Mouse (Mus musculus) limb, embryonic 12.5 days (tissue): ENCODE results near the gene OR5BS1P. TPM values are rescaled to one million over a fixed set of nuclear protein-coding genes. Genes with fewer than 3 reads are reported as not detected.
A peak's percentile ranks its signal among the peaks of the same experiment; 100 is the strongest.
"Not testable (repeated sequence)": the region's sequence is repeated elsewhere in the genome, so short reads cannot be mapped to it uniquely, and the experiment has no call there.

Source experiments
- ATAC-seq: fragments of 200-750 bp; cut with Nextera tagmentation; 2 replicates; pipeline ENCODE4 v1.8.0; 2017; ENCODE audit warnings: low read depth, moderate TSS enrichment; ENCODE audit not compliant: insufficient number of reproducible peaks, insufficient read depth, low FRiP score, low TSS enrichment
- H3K27ac ChIP-seq: fragments of 300-500 bp; sonication (generic); 2 replicates; pipeline ENCODE4 v1.5.1; 2016; ENCODE audit warnings: mild to moderate bottlenecking, moderate library complexity
- H3K27me3 ChIP-seq: fragments of 300-500 bp; sonication (generic); 2 replicates; pipeline ENCODE4 v1.6.1; 2016; ENCODE audit warnings: mild to moderate bottlenecking, moderate library complexity
- H3K36me3 ChIP-seq: fragments of 300-500 bp; sonication (generic); 2 replicates; pipeline ENCODE4 v1.6.1; 2016; ENCODE audit warnings: mild to moderate bottlenecking, moderate library complexity
- H3K4me1 ChIP-seq: fragments of 300-500 bp; sonication (generic); replicated peaks from 2 replicates; pipeline ENCODE4 v1.6.1; 2016
- H3K4me2 ChIP-seq: fragments of 300-500 bp; sonication (generic); 2 replicates; pipeline ENCODE4 v1.6.1; 2016; ENCODE audit warnings: mild to moderate bottlenecking, moderate library complexity
- H3K4me3 ChIP-seq: fragments of 300-500 bp; sonication (generic); replicated peaks from 2 replicates; pipeline ENCODE4 v1.5.1; 2016; ENCODE audit warnings: mild to moderate bottlenecking
- H3K9ac ChIP-seq: fragments of 300-500 bp; sonication (generic); replicated peaks from 2 replicates; pipeline ENCODE4 v1.6.1; 2016; ENCODE audit warnings: mild to moderate bottlenecking, moderate library complexity
- H3K9me3 ChIP-seq: fragments of 300-500 bp; sonication (generic); 2 replicates; pipeline ENCODE4 v1.6.1; 2016; ENCODE audit warnings: mild to moderate bottlenecking, moderate library complexity
- WGBS: fragments of 180-500 bp; shearing (Covaris S2); methylation state at CpG from one replicate; pipeline ENCODE4 v1.1.7; 2016; 5-methylcytosine and 5-hydroxymethylcytosine counted together
- polyA plus RNA-seq: library from polyadenylated mRNA; unstranded; fragments of >200 nt; fragmentation: Nextera tagmentation; extraction: Ambion mirVana; gene quantifications from 2 replicates; pipeline ENCODE4 v1.2.1, GENCODE M21; 2016

The OR5BS1P gene
- polyA plus RNA-seq, 1 experiment from 2014 or later: not detected

- Histone ChIP-seq H3K9me3 (no peaks in the 10 kb centered on the region), H3K27ac (no peak overlapping the region), H3K36me3 (no peaks in the 10 kb centered on the region), H3K9ac (no peak overlapping the region), H3K4me3 (no peak overlapping the region), H3K4me1 (peaks cover 7% of the 10 kb centered on the region), H3K4me2 (no peak overlapping the region), H3K27me3 (peaks cover 6% of the 10 kb centered on the region; the same call in 1 of the 2 replicates)
- ATAC-seq: no peak
- WGBS: 87% methylated on average over 6 of the region's 6 CpGs
Measured at GRCm38 (mm10) chr15:98507321-98507720, 37.6 kb downstream of the OR5BS1P start.

- no peaks in the 10 kb centered on the region for H3K9me3 ChIP-seq
- peaks cover 6% of the 10 kb centered on the region; the same call in 1 of the 2 replicates for H3K27me3 ChIP-seq
- 50% methylated on average over 2 of the region's 2 CpGs for WGBS
- no peak overlapping the region for H3K4me3 ChIP-seq
- no peak for ATAC-seq
- no peak overlapping the region for H3K9ac ChIP-seq
- H3K4me2 ChIP-seq: no peak overlapping the region
- no peak overlapping the region for H3K27ac ChIP-seq
- no peaks in the 10 kb centered on the region for H3K36me3 ChIP-seq
- peaks cover 7% of the 10 kb centered on the region for H3K4me1 ChIP-seq
Measured at GRCm38 (mm10) chr15:98509387-98509786, 39.7 kb downstream of the OR5BS1P start.

- Histone ChIP-seq H3K27me3 (peaks cover 1% of the 10 kb centered on the region; the same call in 1 of the 2 replicates), H3K4me3 (peak overlapping the region; percentile 18; the same call in 1 of the 2 replicates), H3K9me3 (no peaks in the 10 kb centered on the region), H3K27ac (no peak overlapping the region), H3K9ac (no peak overlapping the region), H3K4me2 (peak overlapping the region; percentile 51), H3K4me1 (peaks cover 7% of the 10 kb centered on the region), H3K36me3 (no peaks in the 10 kb centered on the region)
- WGBS: 31% methylated on average over 25 of the region's 25 CpGs
- no peak for ATAC-seq
Measured at GRCm38 (mm10) chr15:98510438-98511385, 41.0 kb downstream of the OR5BS1P start.

GRCm38 (mm10) chr15:98511386-98511928 is 41.8 kb downstream of the OR5BS1P start:
- Histone ChIP-seq H3K4me1 (peaks cover 7% of the 10 kb centered on the region), H3K27ac (no peak overlapping the region), H3K9me3 (no peaks in the 10 kb centered on the region), H3K4me2 (no peak overlapping the region), H3K27me3 (no peaks in the 10 kb centered on the region), H3K36me3 (no peaks in the 10 kb centered on the region), H3K4me3 (no peak overlapping the region), H3K9ac (no peak overlapping the region)
- 81% methylated on average over 13 of the region's 13 CpGs for WGBS
- ATAC-seq: no peak

GRCm38 (mm10) chr15:98512232-98512631 is 42.5 kb downstream of the OR5BS1P start:
- Histone ChIP-seq H3K27me3 (no peaks in the 10 kb centered on the region), H3K36me3 (peaks cover 5% of the 10 kb centered on the region; the same call in 1 of the 2 replicates), H3K4me3 (no peak overlapping the region), H3K27ac (no peak overlapping the region), H3K9me3 (no peaks in the 10 kb centered on the region), H3K4me1 (peaks cover 7% of the 10 kb centered on the region), H3K9ac (no peak overlapping the region), H3K4me2 (no peak overlapping the region)
- ATAC-seq: no peak
- WGBS: 72% methylated on average over 8 of the region's 8 CpGs

- Histone ChIP-seq H3K4me1 (peaks cover 7% of the 10 kb centered on the region), H3K4me2 (no peak overlapping the region)
Measured at GRCm38 (mm10) chr15:98512799-98513321, 43.2 kb downstream of the OR5BS1P start.

GRCm38 (mm10) chr15:98513676-98514075 is 44.0 kb downstream of the OR5BS1P start:
- not testable (repeated sequence) for H3K27ac ChIP-seq, H3K9ac ChIP-seq, H3K9me3 ChIP-seq, H3K4me2 ChIP-seq, H3K27me3 ChIP-seq, H3K4me1 ChIP-seq, H3K4me3 ChIP-seq, ATAC-seq
- 64% methylated on average over 3 of the region's 3 CpGs for WGBS
- H3K36me3 ChIP-seq: peaks cover 20% of the 10 kb centered on the region

More at GRCm38 (mm10) chr15:98512799-98513321, 43.2 kb downstream of the OR5BS1P start:
- H3K9me3 ChIP-seq: no peaks in the 10 kb centered on the region
- WGBS: 59% methylated on average over 17 of the region's 17 CpGs
- H3K27me3 ChIP-seq: no peaks in the 10 kb centered on the region
- no peak overlapping the region for H3K9ac ChIP-seq
- H3K36me3 ChIP-seq: peaks cover 12% of the 10 kb centered on the region
- H3K4me3 ChIP-seq: no peak overlapping the region
- H3K27ac ChIP-seq: no peak overlapping the region
- ATAC-seq: no peak

- H3K9ac ChIP-seq: no peak overlapping the region
- H3K27me3 ChIP-seq: no peaks in the 10 kb centered on the region
- H3K4me2 ChIP-seq: no peak overlapping the region
- H3K4me3 ChIP-seq: no peak overlapping the region
- no peak for ATAC-seq
- no peak overlapping the region for H3K27ac ChIP-seq
- no peaks in the 10 kb centered on the region for H3K9me3 ChIP-seq
- H3K4me1 ChIP-seq: peaks cover 7% of the 10 kb centered on the region
- peaks cover 20% of the 10 kb centered on the region for H3K36me3 ChIP-seq
- 87% methylated on average over 8 of the region's 8 CpGs for WGBS
Measured at GRCm38 (mm10) chr15:98514146-98514545, 44.5 kb downstream of the OR5BS1P start.

- H3K9me3 ChIP-seq, H3K4me3 ChIP-seq, H3K9ac ChIP-seq, H3K4me1 ChIP-seq, ATAC-seq, H3K27ac ChIP-seq, H3K27me3 ChIP-seq, H3K4me2 ChIP-seq: not testable (repeated sequence)
- 81% methylated on average over 2 of the region's 2 CpGs for WGBS
- H3K36me3 ChIP-seq: peaks cover 25% of the 10 kb centered on the region
Measured at GRCm38 (mm10) chr15:98514845-98515244, 45.1 kb downstream of the OR5BS1P start.

- WGBS: 72% methylated on average over 16 of the region's 16 CpGs
- Histone ChIP-seq H3K4me3 (no peak overlapping the region), H3K27me3 (no peaks in the 10 kb centered on the region), H3K27ac (no peak overlapping the region), H3K4me1 (no peaks in the 10 kb centered on the region), H3K9me3 (no peaks in the 10 kb centered on the region), H3K36me3 (peaks cover 54% of the 10 kb centered on the region), H3K9ac (no peak overlapping the region), H3K4me2 (no peak overlapping the region)
- ATAC-seq: no peak
Measured at GRCm38 (mm10) chr15:98517380-98518355, 48.0 kb downstream of the OR5BS1P start.
